8 mouse cellular contexts compared by ENCODE assay signal in genomic region chr7:49601191-49601975, GRCm38 (mm10). TPM values are rescaled to one million over a fixed set of nuclear protein-coding genes. Genes with fewer than 3 reads are reported as not detected.
A peak's percentile ranks its signal among the peaks of the same experiment; 100 is the strongest.
DNase-seq lines count a peak whose midpoint lies in the region; ATAC-seq lines count a peak whose summit lies in the region.

No protein-coding gene starts in this region.

- H3K9me3 ChIP-seq in forebrain, embryonic 14.5 days (replicated peaks; ENCODE audit: control insufficient read depth, low read length) = no peaks in the 10 kb centered on the region
- H3K9me3 ChIP-seq in hindbrain, embryonic 16.5 days (ENCODE audit: control insufficient read depth, low read length) = no peaks in the 10 kb centered on the region

- peaks cover 4% of the 10 kb centered on the region; the same call in 1 of the 2 replicates for H3K36me3 ChIP-seq in forebrain, embryonic 14.5 days (ENCODE audit: control insufficient read depth, insufficient read depth, low read length)
- H3K36me3 ChIP-seq in hindbrain, embryonic 16.5 days (ENCODE audit: control insufficient read depth, insufficient read depth, low read length) = peaks cover 29% of the 10 kb centered on the region

- H3K27me3 ChIP-seq in forebrain, embryonic 14.5 days (replicated peaks; ENCODE audit: control insufficient read depth, insufficient read depth, low read length) = no peaks in the 10 kb centered on the region
- H3K27me3 ChIP-seq in hindbrain, embryonic 16.5 days (replicated peaks; ENCODE audit: control insufficient read depth, insufficient read depth, low read length) = no peaks in the 10 kb centered on the region

- H3K4me2 ChIP-seq in forebrain, embryonic 14.5 days (ENCODE audit: low read length) = no peak overlapping the region
- H3K4me2 ChIP-seq in hindbrain, embryonic 16.5 days (ENCODE audit: low read length) = no peak overlapping the region

- no peak overlapping the region for H3K9ac ChIP-seq in forebrain, embryonic 14.5 days (ENCODE audit: low read length)
- no peak overlapping the region for H3K9ac ChIP-seq in hindbrain, embryonic 16.5 days (ENCODE audit: low read depth, low read length)

- peak; percentile 75 for ATAC-seq in forebrain, embryonic 14.5 days
- ATAC-seq in hindbrain, embryonic 16.5 days = peak; percentile 55
- ATAC-seq in megakaryocyte-erythroid progenitor cell, adult 5-6 weeks (replicated peaks; ENCODE audit: low FRiP score, low TSS enrichment, poor library complexity, severe bottlenecking) = peak; percentile 84

- peak; percentile 90 for DNase-seq in NIH3T3 (ENCODE audit: low read depth)
- peak; percentile 23 for DNase-seq in c-Kit-positive CD71-positive TER-119-positive erythroid progenitor cells, embryonic 14.5 days (ENCODE audit: low spot score)
- DNase-seq in forebrain, embryonic 14.5 days (ENCODE audit: low spot score) = peak; percentile 80
- peak; percentile 86 to 90 for DNase-seq in left cerebral cortex, adult 18-20 months (ENCODE audit: low spot score in 2 of 2)
- DNase-seq in right cerebral cortex, postnatal 36 days (ENCODE audit: low spot score in 2 of 2) = peak; percentile 85 to 87
- DNase-seq in yolk sac, embryonic 10.5 days (ENCODE audit: low spot score) = peak; percentile 66

- H3K4me3 ChIP-seq in forebrain, embryonic 14.5 days (ENCODE audit: low read depth, low read length) = no peak overlapping the region
- no peak overlapping the region for H3K4me3 ChIP-seq in hindbrain, embryonic 16.5 days (ENCODE audit: low read length)

- H3K27ac ChIP-seq in forebrain, embryonic 14.5 days (ENCODE audit: low read depth, low read length) = no peak overlapping the region
- no peak overlapping the region for H3K27ac ChIP-seq in hindbrain, embryonic 16.5 days (ENCODE audit: low read depth, low read length)

- no peaks in the 10 kb centered on the region for H3K4me1 ChIP-seq in forebrain, embryonic 14.5 days (ENCODE audit: control insufficient read depth, insufficient read depth, low read length)
- H3K4me1 ChIP-seq in hindbrain, embryonic 16.5 days (ENCODE audit: control insufficient read depth, insufficient read depth, low read depth, low read length) = no peaks in the 10 kb centered on the region

- WGBS in forebrain, embryonic 14.5 days = 53% methylated on average over 13 of the region's 13 CpGs
- WGBS in hindbrain, embryonic 16.5 days = 60% methylated on average over 13 of the region's 13 CpGs

RNA-seq across cellular contexts. Expression of gene Dbx1, which starts 35.3 kb away (rescaled TPM):
- polyA plus RNA-seq in forebrain, embryonic 14.5 days (2014; fragmentation: Nextera tagmentation; extraction: Ambion mirVana) = 3.2 and 3.8 TPM in 2 replicates
- 1.0 and 4.2 TPM in 2 replicates for polyA plus RNA-seq in hindbrain, embryonic 16.5 days (2015; fragmentation: Nextera tagmentation; extraction: Ambion mirVana)
- total RNA-seq in left cerebral cortex, adult 18-20 months (2021) = not detected
- total RNA-seq in megakaryocyte-erythroid progenitor cell, adult 5-6 weeks (2014; fragmentation: Nextera tagmentation) = not detected in 2 replicates
- not detected in 2 replicates for total RNA-seq in megakaryocyte-erythroid progenitor cell, adult 5-6 weeks (2017)

Comparison
In these comparisons a context has a peak if more than half of its experiments do, and no peak if none do; other contexts are left out.
1. DNase-seq: peak in every context shown above with its lines; median percentile 90 in NIH3T3; 88 in left cerebral cortex, adult 18-20 months; 86 in right cerebral cortex, postnatal 36 days; 80 in forebrain, embryonic 14.5 days; 66 in yolk sac, embryonic 10.5 days; 23 in c-Kit-positive CD71-positive TER-119-positive erythroid progenitor cells, embryonic 14.5 days.